Mouse (Mus musculus) adrenal gland, adult (tissue): ENCODE measurements around the gene Calhm1.
A peak's percentile ranks its signal among the peaks of the same experiment; 100 is the strongest.
"Not testable (repeated sequence)": the region's sequence is repeated elsewhere in the genome, so short reads cannot be mapped to it uniquely, and the experiment has no call there.

Source experiments
- DNase-seq, 2 experiments: peaks; one replicate each; pipeline ENCODE4 v3.0.0; 2022 to 2023; ENCODE audit warnings: low spot score in 1 of 2; ENCODE audit not compliant: inconsistent age in 2 of 2

Gene Calhm1

DNA sequence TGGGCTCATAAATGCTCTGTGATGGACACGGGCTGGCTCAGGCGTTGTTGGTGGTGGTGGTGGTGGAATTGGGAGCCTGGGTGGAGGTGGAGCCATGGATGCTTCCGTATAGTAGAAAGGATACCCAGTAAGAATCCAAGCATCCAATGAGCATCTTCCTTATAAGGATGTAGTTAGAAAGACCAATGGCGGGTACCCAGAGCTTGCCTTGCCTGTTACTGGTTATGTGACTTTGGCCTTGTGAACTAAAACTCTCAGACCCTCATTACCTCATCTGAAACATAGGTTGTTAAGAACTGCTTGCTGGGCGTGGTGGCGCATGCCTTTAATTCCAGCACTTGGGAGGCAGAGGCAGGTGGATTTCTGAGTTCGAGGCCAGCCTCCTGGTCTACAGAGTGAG lies 9.7 kb upstream of the Calhm1 start:
- DNase-seq: no peak

DNA sequence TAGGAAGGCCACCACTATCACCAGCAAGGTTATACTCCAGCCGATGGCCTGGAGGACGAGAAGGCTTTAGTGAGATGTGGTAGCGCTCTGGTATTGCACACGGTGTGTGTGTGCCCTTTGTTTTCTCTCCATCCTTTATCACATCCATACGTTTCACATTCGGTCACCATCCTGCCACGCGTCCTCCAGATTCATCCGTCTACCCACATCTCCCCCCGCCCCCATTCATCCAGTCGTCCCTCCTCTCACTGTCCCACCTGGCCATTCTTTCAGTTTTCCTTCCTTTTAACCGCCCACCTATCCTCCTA lies 8.0 kb upstream of the Calhm1 start:
- DNase-seq: no peak

DNA sequence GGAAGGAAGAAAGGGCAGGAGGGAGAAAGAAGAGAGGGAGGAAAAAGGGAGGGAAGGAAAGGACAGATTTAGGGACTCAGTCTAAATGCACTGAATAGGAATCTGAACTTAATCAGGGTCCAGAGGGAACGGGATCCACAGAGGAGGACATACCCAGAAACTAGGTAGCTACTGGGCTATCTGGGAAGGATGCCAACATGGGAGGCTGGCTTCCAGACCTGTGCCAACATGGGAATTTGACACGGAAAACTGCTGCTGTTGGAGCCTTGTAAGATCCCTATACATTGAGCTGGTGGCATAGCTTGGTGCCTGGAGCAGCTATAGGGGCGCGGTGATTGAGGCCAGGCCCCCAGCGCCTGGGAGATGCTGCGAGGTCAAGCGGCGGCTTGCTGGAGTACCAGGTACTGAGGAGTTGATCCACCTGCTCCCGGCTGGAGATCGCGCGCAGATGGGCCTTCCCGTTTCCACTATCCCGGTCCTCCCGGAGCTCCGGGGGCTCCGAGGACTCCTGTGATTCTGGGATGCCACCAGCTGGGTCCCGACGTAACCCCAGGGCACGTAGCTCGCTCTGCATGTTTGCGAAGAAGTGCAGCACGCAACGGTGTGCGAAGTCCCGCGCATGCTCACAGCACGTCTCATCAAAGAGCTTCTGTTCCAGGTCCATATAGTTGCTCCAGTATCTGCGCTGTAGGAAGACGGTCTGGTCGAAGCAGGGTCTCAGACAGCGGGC lies 7.4 kb upstream of the Calhm1 start:
- DNase-seq: peak in 1 of 2 experiments; percentile 45

DNA sequence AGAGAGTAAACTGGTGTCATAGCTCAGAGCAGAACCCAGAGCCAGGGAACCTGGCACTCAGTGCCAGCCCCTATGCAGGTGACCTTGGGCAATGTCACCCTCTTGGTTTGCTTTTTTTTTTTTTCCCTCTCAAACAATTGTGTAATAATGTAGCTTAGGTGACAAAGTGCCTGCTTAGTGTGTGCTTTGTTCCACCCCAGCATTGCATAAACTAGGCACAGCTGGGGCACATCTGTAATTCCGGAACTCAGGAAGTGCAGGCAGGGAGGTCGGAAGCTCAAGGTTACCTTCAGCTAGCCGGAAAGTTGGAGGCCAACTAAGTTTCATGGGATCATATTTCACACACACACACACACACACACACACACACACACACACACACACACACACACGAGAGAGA lies 5.8 kb upstream of the Calhm1 start:
- DNase-seq: no peak

DNA sequence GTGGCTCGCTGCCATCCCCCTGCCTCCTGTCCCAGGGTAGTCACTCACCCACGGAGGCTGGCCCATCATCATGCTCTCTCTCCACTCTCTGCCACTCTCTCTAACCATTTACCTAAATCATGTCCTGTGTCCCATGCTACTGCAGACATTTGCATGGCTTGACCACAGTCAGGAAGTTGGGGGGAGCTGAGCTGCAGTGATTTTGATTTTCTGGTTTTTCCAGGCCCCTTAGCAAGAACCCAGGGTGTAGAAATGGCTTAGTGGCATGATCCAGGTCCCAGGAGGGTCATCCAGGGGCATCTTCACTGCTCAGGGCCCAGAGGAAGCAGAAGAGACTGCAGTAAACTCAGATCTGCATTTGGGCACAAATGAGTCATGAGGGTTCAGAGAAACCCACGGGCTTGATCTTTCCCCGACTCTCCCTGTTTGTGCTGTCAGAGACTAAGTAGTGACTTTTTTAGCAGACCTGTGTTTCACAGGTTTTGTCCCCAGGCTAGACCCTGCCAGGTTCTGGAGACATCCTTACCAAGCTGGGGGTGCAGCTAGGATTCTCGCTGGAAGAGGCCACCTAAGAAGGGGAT lies 4.3 kb upstream of the Calhm1 start:
- DNase-seq: peak in 1 of 2 experiments; percentile 42

DNA sequence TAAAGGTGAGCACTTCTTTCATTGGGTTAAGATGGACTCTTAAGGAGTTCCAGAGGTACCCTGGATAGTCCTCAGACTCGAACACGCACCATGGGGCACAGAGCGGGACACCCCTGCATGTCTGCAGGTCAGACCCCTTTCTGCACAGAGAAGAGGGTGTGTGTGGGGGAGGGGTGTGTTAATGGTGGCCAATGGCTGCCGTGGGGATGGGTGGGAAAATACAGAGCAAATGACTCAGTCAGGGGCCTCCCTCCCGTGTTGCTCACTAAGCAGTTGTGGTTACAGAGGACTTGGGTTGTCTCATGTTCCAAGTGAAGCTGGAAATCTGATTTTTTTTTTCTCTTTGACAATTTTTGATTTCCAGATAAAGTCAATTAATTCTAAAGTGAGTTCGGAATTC lies 1.6 kb downstream of the Calhm1 start:
- DNase-seq: no peak

DNA sequence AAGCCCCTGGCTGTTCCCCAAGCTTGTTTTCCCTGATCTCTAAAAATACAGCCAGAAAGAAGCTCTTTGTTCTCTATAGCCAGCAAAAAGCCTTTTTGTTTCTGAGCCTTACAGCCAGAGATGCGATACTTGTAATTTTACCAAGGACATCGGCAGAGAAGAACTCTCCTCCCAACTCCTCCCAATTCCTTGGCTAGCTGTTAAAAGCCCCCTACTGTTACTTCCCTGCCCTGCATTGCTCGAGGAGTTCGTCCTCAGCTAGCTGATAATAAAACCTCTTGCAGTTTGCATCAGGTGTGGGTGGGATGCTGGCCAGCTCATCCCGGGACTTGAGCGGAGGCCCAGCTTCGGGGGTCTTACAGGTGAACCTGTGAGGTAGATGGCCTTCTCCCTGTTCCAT lies 4.4 kb downstream of the Calhm1 start:
- DNase-seq: not testable (repeated sequence)

DNA sequence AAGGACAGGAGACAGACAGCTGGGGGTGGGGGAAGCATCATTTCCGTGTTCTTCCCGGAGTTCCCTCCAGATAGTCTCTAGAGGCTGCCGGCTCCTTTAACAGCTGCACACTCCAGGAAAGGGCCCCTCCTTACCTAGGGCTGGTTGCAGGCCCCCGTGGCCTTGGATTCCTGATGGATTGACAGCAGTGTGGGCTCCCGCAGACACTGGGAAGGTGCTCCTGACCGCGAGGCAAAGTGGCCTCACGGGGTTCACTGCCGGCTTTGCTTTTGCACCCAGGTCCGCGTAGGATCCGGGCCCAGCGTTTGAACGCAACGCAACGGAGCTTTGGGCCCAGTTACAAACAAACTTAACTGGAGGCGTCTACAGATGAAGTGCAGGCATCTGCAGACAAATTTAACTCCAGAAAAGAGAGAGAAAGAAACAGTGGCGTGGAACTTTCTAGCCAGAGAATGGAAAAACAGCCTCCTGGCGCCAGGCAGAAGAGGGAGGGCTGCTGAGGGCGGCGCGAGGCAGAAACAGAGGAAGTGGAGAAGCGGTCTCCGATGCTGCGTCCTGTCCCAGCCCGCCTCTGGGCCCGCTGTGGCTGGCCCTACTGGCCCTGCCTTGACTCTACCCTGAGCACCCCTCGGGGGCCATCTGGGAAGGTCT lies 6.2 kb downstream of the Calhm1 start, which contains the start of gene Calhm2:
Calhm2 (minus strand) TSS at position 524 of the 651 bp plus-strand sequence.
- DNase-seq: peak; percentile 58 to 85

DNA sequence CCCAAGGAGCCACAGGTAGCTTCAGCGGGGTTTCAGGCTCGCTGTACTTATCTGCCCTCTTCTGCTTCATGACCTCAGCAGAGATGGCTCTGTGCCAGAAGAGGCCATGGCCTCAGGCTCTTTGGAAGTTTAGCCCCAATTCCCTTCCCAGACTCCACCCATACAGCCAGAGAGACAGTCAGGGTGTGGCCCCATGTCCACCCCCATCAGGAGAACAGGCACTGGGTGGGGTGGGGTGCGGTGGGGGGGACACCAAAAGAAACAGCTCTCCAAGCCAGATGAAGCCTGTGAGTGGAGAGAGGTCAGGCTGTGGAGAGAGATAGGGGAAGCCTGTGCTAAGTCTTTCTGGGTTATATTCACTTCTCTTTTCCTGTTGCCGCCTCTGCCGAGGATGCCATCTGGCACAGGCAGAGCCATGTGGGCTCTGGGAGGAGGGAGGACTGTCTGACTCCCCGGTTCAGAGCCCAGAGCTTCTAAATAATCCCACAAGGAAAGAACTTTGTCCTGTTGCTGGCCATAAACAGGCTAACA lies 6.9 kb downstream of the Calhm1 start:
- DNase-seq: peak; percentile 67 to 83

DNA sequence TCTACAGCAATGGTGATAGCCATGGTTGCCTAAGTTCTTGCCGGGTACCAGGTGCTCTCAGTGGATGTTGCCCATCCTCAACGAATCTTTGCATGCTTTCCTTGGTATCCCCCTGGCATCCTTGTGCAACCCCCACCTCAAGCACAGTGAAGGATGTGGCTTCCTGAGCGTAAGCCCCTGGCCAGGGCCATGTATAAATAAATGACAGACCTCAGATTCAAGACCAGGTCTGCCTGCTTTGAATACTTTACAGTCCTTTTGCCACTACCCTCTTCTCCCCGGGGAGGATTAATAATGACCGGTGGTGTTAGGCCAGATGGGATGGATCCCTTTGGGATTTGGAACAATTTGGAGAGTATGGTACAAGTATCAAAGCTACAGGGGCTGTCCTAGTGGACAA lies 7.9 kb downstream of the Calhm1 start:
- DNase-seq: no peak

DNA sequence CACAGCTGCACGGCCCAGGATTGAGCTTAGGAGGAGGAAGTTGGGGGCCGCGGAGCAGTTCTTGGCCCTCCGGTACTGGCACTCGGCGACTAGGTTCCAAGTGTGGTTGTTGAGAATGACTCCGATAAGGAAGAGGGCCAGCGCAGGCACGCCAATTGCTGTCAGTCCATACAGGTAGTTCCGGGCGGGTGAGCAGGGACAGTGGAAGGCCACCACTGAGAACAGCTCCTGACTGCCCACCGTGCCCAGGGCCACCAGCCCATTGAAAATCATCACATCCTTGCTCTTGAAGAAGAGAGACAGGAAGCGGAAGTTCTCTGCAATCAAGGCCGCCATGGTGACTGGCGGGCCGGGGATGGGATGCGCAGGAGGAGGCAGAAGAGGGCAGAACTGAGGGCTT lies 8.5 kb downstream of the Calhm1 start:
- DNase-seq: no peak

DNA sequence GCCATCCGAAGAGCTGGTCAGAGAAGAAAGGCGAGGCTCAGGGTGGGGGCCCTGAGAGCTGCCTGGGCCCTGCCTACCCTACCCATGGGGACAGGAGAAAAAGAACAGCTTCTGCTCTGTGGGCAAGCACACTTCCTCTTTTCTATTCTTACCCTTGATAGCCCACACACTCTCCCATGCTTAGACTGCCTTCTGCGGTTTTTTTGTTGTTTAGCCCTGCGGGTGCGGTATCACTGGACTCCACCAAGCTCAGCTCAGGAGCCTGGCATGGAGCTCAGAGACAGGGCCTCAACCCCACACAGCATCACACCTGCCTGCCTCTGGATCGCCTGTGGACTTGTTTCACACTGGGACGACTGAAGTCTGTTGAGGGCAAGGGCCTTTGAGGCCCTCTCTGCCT lies 10.9 kb downstream of the Calhm1 start:
- no peak for DNase-seq

DNA sequence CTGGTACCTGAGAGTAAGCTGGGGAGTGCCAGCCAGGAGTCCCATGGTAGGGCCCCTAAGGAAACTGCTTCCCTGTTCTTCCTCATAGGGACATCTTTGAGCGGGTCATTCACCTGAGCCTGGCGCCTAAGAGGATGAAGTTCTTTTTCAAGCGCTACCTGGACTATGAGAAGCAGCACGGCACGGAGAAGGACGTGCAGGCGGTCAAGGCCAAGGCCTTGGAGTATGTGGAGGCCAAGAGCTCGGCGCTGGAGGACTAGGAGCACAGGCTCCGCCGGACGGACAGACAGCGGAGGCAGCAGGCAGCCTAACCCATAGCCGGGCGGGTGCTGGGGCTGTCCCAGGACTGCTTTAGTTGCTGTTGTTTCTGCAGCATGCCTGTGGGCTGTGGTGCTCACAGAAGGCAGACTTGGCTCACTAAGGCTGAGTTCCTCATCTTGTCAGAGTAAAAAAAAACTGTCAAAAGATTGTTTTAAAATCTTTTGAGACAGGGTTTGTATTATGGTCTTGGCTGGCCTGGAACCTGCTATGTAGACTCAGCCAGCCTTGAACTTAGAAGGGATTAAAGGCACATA lies 13.4 kb downstream of the Calhm1 start:
- peak in 1 of 2 experiments; percentile 69 for DNase-seq

DNA sequence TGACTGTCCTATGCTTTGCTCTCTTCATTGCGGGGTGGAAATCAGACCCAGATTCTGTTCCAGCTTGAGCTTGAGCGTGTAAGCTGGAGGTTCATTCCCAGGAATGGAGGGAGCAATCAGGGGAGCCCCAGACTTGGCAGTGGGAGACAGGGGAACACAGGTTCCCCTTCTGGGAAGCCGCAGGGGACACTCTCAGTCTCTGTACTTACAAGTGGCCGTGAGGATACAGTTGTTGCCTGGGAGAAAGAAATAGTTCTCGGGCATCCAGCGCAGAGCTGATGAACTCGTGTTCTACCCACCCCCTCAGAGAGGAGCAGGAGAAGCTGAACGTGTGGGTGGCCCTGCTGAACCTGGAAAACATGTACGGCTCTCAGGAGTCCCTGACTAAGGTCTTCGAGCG lies 15.2 kb downstream of the Calhm1 start:
- no peak for DNase-seq

DNA sequence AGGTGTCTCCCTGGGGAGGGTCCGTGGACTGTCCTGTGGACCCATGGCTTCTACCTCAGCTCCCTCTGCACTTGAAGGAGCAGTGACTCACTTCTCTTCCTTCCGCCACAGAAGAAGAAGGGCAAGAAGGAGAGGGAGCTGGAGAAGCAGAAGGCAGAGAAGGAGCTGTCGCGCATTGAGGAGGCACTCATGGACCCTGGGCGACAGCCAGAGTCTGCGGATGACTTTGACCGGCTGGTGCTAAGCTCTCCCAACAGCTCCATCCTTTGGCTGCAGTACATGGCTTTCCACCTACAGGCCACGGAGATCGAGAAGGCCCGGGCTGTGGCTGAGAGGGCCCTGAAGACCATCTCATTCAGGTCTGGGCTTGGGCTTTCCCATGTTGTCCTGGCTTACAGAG lies 15.9 kb downstream of the Calhm1 start:
- DNase-seq: no peak

DNA sequence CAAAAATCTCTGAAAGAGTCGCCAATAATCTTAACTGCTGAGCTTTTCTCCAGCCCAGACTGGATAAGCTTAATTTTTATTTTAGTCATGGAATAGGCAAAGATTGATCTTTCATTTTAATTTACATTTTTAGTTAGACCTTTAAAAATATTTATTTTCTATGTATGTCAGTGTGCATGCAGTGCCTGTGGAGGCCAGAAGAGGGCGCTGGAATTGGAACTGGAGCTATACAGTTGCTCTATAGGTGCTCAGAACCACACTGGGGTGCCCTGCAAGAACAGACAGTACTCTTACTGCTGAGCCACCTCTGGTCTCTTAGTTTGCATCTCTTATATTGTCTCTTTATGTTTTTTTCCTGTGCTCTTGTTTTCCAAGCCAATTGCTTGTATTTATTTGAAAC lies 21.3 kb downstream of the Calhm1 start:
- peak in 1 of 2 experiments; percentile 49 for DNase-seq

DNA sequence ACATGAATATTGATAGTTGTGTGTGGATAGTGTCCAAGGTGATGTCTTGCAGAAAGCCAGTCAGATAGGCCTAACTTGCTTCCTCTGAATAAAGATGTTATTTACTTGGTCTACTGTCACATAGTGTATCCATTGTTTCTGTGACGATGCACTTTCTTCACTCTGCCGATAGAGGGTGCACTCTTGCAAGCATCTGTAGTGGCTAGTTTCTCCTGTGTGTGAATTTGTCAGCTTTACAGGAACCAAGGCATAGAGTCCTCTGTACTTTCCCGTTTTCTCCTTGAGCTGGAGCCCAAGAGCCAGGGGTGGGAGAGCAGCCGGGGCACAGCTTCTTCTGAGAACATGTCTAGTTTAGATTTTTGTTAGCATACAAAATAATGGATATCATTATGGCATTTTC lies 23.0 kb downstream of the Calhm1 start:
- DNase-seq: peak in 1 of 2 experiments; percentile 66

DNA sequence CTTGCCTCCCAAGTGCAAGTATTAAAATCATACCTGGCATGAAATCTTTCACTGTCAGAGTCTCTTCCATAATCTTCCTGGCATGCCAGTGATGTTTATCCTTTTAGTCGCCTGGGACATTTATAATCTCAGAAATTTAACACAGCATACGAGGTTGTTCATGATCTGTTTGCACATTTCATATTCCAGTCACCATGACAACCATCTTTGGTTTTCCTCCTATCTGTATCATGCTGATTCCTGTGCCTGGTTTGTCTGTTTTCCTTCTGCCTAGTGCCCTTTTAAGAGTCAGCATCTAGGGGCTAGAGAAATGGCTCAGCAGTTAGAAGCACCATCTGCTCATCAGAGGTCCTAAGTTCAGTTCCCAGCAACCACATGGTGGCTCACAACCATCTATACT lies 25.4 kb downstream of the Calhm1 start:
- no peak for DNase-seq

DNA sequence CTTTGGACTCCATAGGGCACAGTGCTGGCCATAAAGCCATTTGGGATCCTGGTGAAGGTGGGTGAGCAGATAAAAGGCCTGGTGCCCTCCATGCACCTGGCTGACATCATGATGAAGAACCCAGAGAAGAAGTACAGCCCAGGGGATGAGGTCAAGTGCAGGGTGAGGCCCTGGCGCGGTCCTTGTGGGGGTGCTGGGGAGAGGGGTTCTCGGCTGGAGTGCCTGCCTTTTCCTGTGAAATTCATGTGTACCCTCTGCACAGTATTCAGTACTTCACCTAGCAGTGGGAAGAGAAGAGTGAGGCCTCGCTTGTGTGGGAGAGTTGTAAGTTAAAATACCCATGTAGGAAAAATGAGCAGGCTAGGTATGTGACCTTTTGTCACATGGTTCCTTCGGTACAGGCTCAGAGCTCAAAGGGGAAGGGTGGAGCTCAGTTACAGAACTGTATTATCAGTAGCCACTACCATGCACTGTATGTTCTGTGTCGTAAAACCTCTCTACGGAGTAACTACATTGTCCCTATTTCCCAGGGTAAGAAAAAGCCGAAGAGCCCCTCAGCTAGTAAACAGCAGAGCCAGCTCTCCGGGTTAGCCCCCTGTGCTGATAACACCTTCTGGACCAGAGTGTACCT lies 39.3 kb downstream of the Calhm1 start:
- DNase-seq: no peak

DNA sequence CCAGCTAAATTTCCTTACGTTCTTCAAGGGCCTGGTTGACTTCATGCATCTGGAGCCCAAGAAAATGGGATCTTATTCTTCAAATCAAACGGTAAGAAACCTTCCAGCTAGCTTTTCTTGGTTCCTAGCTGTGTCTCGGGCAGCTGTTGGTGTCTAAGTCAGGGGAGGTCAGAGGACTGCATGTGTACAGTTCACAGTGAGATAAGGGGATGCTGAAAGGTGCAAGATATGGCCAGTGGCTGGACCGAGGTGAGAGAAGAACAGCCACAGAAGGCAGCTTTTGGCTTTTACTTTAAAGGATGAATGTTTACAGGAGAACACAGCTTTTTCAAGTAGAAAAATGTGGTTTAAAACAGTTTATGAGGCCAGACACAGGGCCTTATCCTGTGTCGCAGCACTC lies 43.0 kb downstream of the Calhm1 start:
- no peak for DNase-seq
